Mouse (Mus musculus) hindbrain, embryonic 12.5 days (tissue): ENCODE results near the gene Ap2b1. TPM values are rescaled to one million over a fixed set of nuclear protein-coding genes. Genes with fewer than 3 reads are reported as not detected.

Experiments used
- ATAC-seq: fragments of 200-750 bp; cut with Nextera tagmentation; 2 replicates; pipeline ENCODE4 v1.8.0; 2017; ENCODE audit warnings: moderate TSS enrichment; ENCODE audit not compliant: low FRiP score
- H3K27ac ChIP-seq: fragments of 300-500 bp; sonication (generic); 2 replicates; pipeline ENCODE4 v1.5.1; 2016; ENCODE audit warnings: mild to moderate bottlenecking
- H3K27me3 ChIP-seq: fragments of 300-500 bp; sonication (generic); 2 replicates; pipeline ENCODE4 v1.6.1; 2016; ENCODE audit warnings: mild to moderate bottlenecking
- H3K36me3 ChIP-seq: fragments of 300-500 bp; sonication (generic); 2 replicates; pipeline ENCODE4 v1.6.1; 2016; ENCODE audit warnings: mild to moderate bottlenecking
- H3K4me1 ChIP-seq: fragments of 300-500 bp; sonication (generic); 2 replicates; pipeline ENCODE4 v1.6.1; 2016
- H3K4me2 ChIP-seq: fragments of 300-500 bp; sonication (generic); replicated peaks from 2 replicates; pipeline ENCODE4 v1.6.1; 2016; ENCODE audit warnings: mild to moderate bottlenecking
- H3K4me3 ChIP-seq: fragments of 300-500 bp; sonication (generic); 2 replicates; pipeline ENCODE4 v1.5.1; 2016; ENCODE audit warnings: mild to moderate bottlenecking
- H3K9ac ChIP-seq: fragments of 300-500 bp; sonication (generic); 2 replicates; pipeline ENCODE4 v1.6.1; 2016; ENCODE audit warnings: mild to moderate bottlenecking, moderate library complexity
- H3K9me3 ChIP-seq: fragments of 300-500 bp; sonication (generic); replicated peaks from 2 replicates; pipeline ENCODE4 v1.6.1; 2016; ENCODE audit warnings: mild to moderate bottlenecking
- WGBS: fragments of 180-500 bp; shearing (Covaris S2); methylation state at CpG from one replicate; pipeline ENCODE4 v1.1.7; 2016; 5-methylcytosine and 5-hydroxymethylcytosine counted together
- polyA plus RNA-seq: library from polyadenylated mRNA; unstranded; fragments of >200 nt; fragmentation: Nextera tagmentation; extraction: Ambion mirVana; gene quantifications from 2 replicates; pipeline ENCODE4 v1.2.1, GENCODE M21; 2016

The Ap2b1 gene
- polyA plus RNA-seq, 1 experiment from 2014 or later: 113 TPM

DNA sequence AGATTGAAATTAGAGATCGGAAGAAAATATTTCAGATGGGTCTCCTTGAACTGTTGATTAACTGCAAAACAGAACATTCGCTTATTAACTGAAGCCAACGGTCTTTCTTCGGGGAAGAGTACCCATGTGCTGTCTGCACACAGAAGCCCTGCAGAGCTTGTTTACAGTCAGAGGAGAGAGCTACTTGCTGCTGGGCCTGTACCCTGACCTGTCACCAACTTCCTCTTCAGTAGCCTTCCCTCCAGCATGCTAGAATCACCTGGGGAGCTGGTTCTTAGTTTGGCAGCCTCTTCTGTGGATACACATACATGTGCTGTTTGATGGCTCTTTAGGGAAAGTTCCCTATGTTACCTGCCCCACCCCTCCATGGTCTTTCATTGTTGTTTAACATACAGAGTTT is 13.2 kb upstream of the Ap2b1 start:
- no peak overlapping the region for H3K9ac ChIP-seq
- no peak overlapping the region for H3K4me3 ChIP-seq
- no peaks in the 10 kb centered on the region; the same call in 1 of the 2 replicates for H3K4me1 ChIP-seq
- WGBS: 93% methylated on average over 4 of the region's 4 CpGs
- no peaks in the 10 kb centered on the region for H3K9me3 ChIP-seq
- no peaks in the 10 kb centered on the region for H3K36me3 ChIP-seq
- no peak for ATAC-seq
- no peak overlapping the region for H3K27ac ChIP-seq
- H3K27me3 ChIP-seq: no peaks in the 10 kb centered on the region
- no peak overlapping the region for H3K4me2 ChIP-seq

GRCm38 (mm10) chr11:83286566-83286965 is 12.3 kb upstream of the Ap2b1 start, which contains the start of gene Slfn14:
Gene Slfn14 (minus strand): TSS chr11:83286726.
- 63% methylated on average over 1 of the region's 1 CpGs for WGBS
- no peak within 1 kb of the TSS for H3K4me2 ChIP-seq
- no peak for ATAC-seq
- H3K4me1 ChIP-seq: peaks cover 3% of the 10 kb centered on the region; the same call in 1 of the 2 replicates
- no peaks in the 10 kb centered on the region for H3K9me3 ChIP-seq
- H3K9ac ChIP-seq: no peak within 1 kb of the TSS
- H3K4me3 ChIP-seq: no peak within 1 kb of the TSS
- no peaks in the 10 kb centered on the region for H3K27me3 ChIP-seq
- H3K36me3 ChIP-seq: no peaks in the 10 kb centered on the region
- no peak within 1 kb of the TSS for H3K27ac ChIP-seq

DNA sequence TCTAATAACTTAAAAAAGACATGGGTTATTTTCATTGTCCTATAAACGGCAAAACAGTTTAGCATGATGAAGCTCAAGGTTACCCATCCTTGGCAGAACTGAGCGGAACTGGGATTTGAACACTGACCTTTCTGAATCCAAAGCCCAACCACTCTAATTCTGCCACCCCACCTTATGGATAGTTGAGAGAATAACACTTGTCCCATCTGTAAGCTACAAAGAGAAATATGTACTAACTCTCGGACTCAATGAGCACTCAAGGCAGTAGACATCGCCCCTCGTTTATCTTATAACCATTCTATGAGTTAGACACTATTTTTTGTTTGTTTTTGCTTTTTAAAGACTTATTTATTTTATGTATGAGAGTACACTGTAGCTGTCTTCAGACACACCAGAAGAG is 9.8 kb upstream of the Ap2b1 start:
- Histone ChIP-seq H3K4me2 (no peak overlapping the region), H3K4me1 (peaks cover 18% of the 10 kb centered on the region), H3K36me3 (no peaks in the 10 kb centered on the region), H3K4me3 (no peak overlapping the region), H3K9me3 (no peaks in the 10 kb centered on the region), H3K9ac (no peak overlapping the region), H3K27ac (no peak overlapping the region), H3K27me3 (no peaks in the 10 kb centered on the region)
- no peak for ATAC-seq
- 92% methylated on average over 5 of the region's 5 CpGs for WGBS

DNA sequence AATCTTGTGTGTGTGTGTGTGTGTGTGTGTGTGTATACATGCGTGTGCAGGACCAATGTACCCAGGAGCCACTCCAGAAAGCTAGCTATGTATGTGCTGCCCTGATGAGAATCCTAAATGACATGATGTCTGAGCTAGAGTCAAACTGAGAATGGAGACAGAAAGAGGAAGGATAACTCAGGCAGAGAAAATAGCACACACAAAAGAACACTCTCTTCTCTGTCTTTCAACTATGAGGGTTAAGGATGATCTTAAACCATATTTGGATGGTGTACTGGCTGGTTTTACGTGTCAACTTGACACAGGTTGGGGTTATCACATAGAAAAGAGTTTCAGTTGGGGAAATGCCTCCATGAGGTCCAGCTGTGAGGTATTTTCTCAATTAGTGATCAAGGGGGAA is 9.2 kb upstream of the Ap2b1 start:
- 80% methylated on average over 2 of the region's 2 CpGs for WGBS
- Histone ChIP-seq H3K36me3 (no peaks in the 10 kb centered on the region), H3K9me3 (no peaks in the 10 kb centered on the region), H3K4me2 (no peak overlapping the region), H3K4me3 (no peak overlapping the region), H3K4me1 (peaks cover 18% of the 10 kb centered on the region), H3K27ac (no peak overlapping the region), H3K9ac (no peak overlapping the region), H3K27me3 (no peaks in the 10 kb centered on the region)
- no peak for ATAC-seq

GRCm38 (mm10) chr11:83291375-83292250 is 7.2 kb upstream of the Ap2b1 start:
- Histone ChIP-seq H3K4me2 (peak overlapping the region; percentile 88), H3K4me3 (peak overlapping the region; percentile 52), H3K27ac (peak overlapping the region; percentile 80), H3K36me3 (peaks cover 12% of the 10 kb centered on the region), H3K4me1 (peaks cover 18% of the 10 kb centered on the region), H3K9ac (peak overlapping the region; percentile 73), H3K9me3 (no peaks in the 10 kb centered on the region), H3K27me3 (no peaks in the 10 kb centered on the region)
- peak; percentile 99 for ATAC-seq
- under 1% methylated on average over 38 of the region's 38 CpGs for WGBS

- Histone ChIP-seq H3K9ac (peak overlapping the region; percentile 73), H3K27ac (no peak overlapping the region), H3K4me2 (peak overlapping the region; percentile 88), H3K4me3 (peak overlapping the region; percentile 52), H3K4me1 (peaks cover 22% of the 10 kb centered on the region), H3K9me3 (no peaks in the 10 kb centered on the region), H3K36me3 (peaks cover 19% of the 10 kb centered on the region), H3K27me3 (no peaks in the 10 kb centered on the region)
- 4% methylated on average over 5 of the region's 5 CpGs for WGBS
- ATAC-seq: no peak
These were observed 6.6 kb upstream of the Ap2b1 start for GRCm38 (mm10) chr11:83292251-83292587.

DNA sequence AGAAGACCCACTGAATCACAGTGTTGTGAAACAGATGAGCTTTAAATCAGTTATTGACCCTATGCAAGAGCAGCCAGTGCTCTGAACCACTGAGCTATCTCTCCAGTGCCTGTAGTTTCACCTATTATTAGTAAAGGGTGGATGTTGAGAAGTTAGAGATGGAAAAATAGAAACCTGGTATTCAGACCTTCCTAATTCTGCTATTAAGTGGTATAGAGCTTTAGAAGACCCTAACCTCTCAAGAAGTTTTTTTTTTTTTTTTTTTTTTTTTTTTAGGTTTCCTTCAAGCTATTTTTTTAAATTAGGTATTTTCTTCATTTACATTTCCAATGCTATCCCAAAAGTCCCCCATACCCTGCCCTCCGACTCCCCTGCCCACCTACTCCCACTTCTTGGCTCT is 5.6 kb upstream of the Ap2b1 start:
- Histone ChIP-seq H3K9ac (0 out of 2 replicates have a peak overlapping the region, but pooled peaks have one; percentile 38), H3K36me3 (peaks cover 20% of the 10 kb centered on the region), H3K27me3 (no peaks in the 10 kb centered on the region), H3K27ac (no peak overlapping the region), H3K4me2 (peak overlapping the region; percentile 88), H3K4me1 (peaks cover 31% of the 10 kb centered on the region), H3K4me3 (peak overlapping the region; percentile 52), H3K9me3 (no peaks in the 10 kb centered on the region)
- WGBS: 96% methylated on average over 1 of the region's 1 CpGs
- no peak for ATAC-seq

GRCm38 (mm10) chr11:83294133-83294532 is 4.7 kb upstream of the Ap2b1 start:
- Histone ChIP-seq H3K9ac (no peak overlapping the region), H3K27ac (no peak overlapping the region), H3K4me2 (no peak overlapping the region), H3K4me3 (no peak overlapping the region), H3K9me3 (no peaks in the 10 kb centered on the region), H3K36me3 (peaks cover 20% of the 10 kb centered on the region), H3K27me3 (no peaks in the 10 kb centered on the region), H3K4me1 (peaks cover 33% of the 10 kb centered on the region)
- WGBS: 84% methylated on average over 2 of the region's 2 CpGs
- ATAC-seq: no peak

DNA sequence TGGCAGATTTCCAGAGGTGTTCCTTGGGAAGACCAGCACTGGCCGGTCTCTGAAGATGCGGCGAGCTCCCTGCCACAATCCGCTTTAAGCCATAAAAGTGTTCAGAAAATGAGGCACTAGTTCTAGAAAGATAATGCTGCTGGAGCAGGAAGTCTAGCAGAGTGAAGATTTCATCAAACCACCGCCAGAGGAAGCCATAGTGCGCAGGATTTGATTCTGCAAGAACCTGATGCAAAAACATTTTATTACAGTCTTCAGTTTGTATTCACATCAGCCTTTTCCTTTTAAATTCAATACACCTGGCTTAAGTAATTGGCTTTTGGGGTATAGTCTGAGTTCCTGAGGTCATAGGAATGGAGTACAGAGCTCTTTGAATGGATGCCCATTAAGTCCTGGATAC is 1.0 kb upstream of the Ap2b1 start:
- peaks cover 20% of the 10 kb centered on the region for H3K36me3 ChIP-seq
- H3K4me2 ChIP-seq: peak overlapping the region; percentile 83
- peak overlapping the region; percentile 84; the same call in 1 of the 2 replicates for H3K9ac ChIP-seq
- no peak for ATAC-seq
- H3K27me3 ChIP-seq: no peaks in the 10 kb centered on the region
- no peak overlapping the region for H3K27ac ChIP-seq
- H3K4me3 ChIP-seq: peak overlapping the region; percentile 80
- peaks cover 30% of the 10 kb centered on the region for H3K4me1 ChIP-seq
- WGBS: 74% methylated on average over 6 of the region's 6 CpGs
- H3K9me3 ChIP-seq: no peaks in the 10 kb centered on the region

GRCm38 (mm10) chr11:83299724-83300123 is 900 bp downstream of the Ap2b1 start:
- Histone ChIP-seq H3K27me3 (no peaks in the 10 kb centered on the region), H3K27ac (no peak overlapping the region), H3K9me3 (no peaks in the 10 kb centered on the region), H3K36me3 (peaks cover 20% of the 10 kb centered on the region), H3K4me2 (no peak overlapping the region), H3K4me1 (peaks cover 32% of the 10 kb centered on the region), H3K9ac (no peak overlapping the region), H3K4me3 (no peak overlapping the region)
- WGBS: 92% methylated on average over 9 of the region's 9 CpGs
- no peak for ATAC-seq

DNA sequence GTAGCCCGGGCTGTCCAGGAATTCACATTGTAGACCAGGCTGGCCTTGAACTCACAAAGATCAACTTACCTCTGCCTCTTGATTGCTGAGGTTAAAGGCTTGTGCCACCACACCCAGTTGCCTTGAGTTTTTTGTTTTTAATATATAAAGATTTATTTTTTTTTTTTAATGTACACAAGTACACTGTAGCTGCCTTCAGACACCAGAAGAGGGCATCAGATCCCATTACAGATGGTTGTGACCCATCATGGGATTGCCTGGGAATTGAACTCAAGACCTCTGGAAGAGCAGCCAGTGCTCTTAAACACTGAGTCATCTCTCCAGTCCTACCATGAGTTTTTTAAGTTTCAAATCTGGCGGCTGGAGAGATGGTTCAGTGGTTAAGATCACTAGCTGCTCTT is 2.6 kb downstream of the Ap2b1 start:
- no peak overlapping the region for H3K9ac ChIP-seq
- no peaks in the 10 kb centered on the region for H3K9me3 ChIP-seq
- no peak for ATAC-seq
- H3K4me3 ChIP-seq: no peak overlapping the region
- H3K27me3 ChIP-seq: no peaks in the 10 kb centered on the region
- H3K27ac ChIP-seq: no peak overlapping the region
- no peak overlapping the region; the same call in 1 of the 2 replicates for H3K4me2 ChIP-seq
- H3K4me1 ChIP-seq: peaks cover 36% of the 10 kb centered on the region
- WGBS: 71% methylated on average over 2 of the region's 2 CpGs
- H3K36me3 ChIP-seq: peaks cover 9% of the 10 kb centered on the region

GRCm38 (mm10) chr11:83302124-83302523 is 3.3 kb downstream of the Ap2b1 start:
- 12% methylated on average over 10 of the region's 10 CpGs for WGBS
- Histone ChIP-seq H3K4me3 (peak overlapping the region; percentile 92), H3K4me1 (peaks cover 39% of the 10 kb centered on the region)

More at GRCm38 (mm10) chr11:83302124-83302523, 3.3 kb downstream of the Ap2b1 start:
- H3K4me2 ChIP-seq: peak overlapping the region; percentile 73
- H3K27me3 ChIP-seq: no peaks in the 10 kb centered on the region
- peaks cover 2% of the 10 kb centered on the region; the same call in 1 of the 2 replicates for H3K36me3 ChIP-seq
- no peak for ATAC-seq
- H3K27ac ChIP-seq: peak overlapping the region; percentile 97
- H3K9me3 ChIP-seq: no peaks in the 10 kb centered on the region
- peak overlapping the region; percentile 32; the same call in 1 of the 2 replicates for H3K9ac ChIP-seq
